11 mouse cellular contexts compared by ENCODE assay signal in genomic region chr14:60529022-60529421, GRCm38 (mm10).
DNase-seq lines count a peak whose midpoint lies in the region; ATAC-seq and TF ChIP-seq lines count a peak whose summit lies in the region.
"Had no signal": no experiment of that assay in that cellular context is flagged by ENCODE, and none has a peak within 500 bp of the region (broad histone marks: within the 10 kb centered on the region; RNA-seq: fewer than 3 reads in every experiment).

No protein-coding gene starts in this region.

- no peak overlapping the region for H3K9ac ChIP-seq in forebrain, embryonic 14.5 days (ENCODE audit: low read length)
- H3K9ac ChIP-seq: embryonic facial prominence, embryonic 12.5 days had no signal

- peaks cover 26% of the 10 kb centered on the region for H3K4me1 ChIP-seq in forebrain, embryonic 14.5 days (ENCODE audit: control insufficient read depth, insufficient read depth, low read length)
- H3K4me1 ChIP-seq in kidney, adult 2 months (ENCODE audit: control insufficient read depth, insufficient read depth, low read length), result peaks cover 6% of the 10 kb centered on the region; the same call in 1 of the 2 replicates
- H3K4me1 ChIP-seq: megakaryocyte, embryonic 14.5 days had no signal

- peak; percentile 32 for ATAC-seq in forebrain, embryonic 14.5 days
- ATAC-seq in erythroid progenitor cell, adult 5-6 weeks (replicated peaks; ENCODE audit: low FRiP score, poor library complexity, severe bottlenecking), result no peak

- peak overlapping the region; percentile 65; the same call in 1 of the 2 replicates for H3K27ac ChIP-seq in forebrain, embryonic 14.5 days (ENCODE audit: low read depth, low read length)
- H3K27ac ChIP-seq in kidney, adult 2 months (ENCODE audit: insufficient read depth, low read depth, low read length), result no peak overlapping the region
- H3K27ac ChIP-seq in left cerebral cortex, adult 2 months, result no peak overlapping the region
- H3K27ac ChIP-seq: embryonic facial prominence, embryonic 12.5 days; kidney, postnatal 0 days had no signal

- H3K27me3 ChIP-seq in forebrain, embryonic 14.5 days (replicated peaks; ENCODE audit: control insufficient read depth, insufficient read depth, low read length), result no peaks in the 10 kb centered on the region
- no peaks in the 10 kb centered on the region for H3K27me3 ChIP-seq in kidney, adult 2 months (replicated peaks; ENCODE audit: control insufficient read depth, insufficient read depth, low read length)
- H3K27me3 ChIP-seq: embryonic facial prominence, embryonic 12.5 days; megakaryocyte, embryonic 14.5 days had no signal

- peak; percentile 34; the same call in 1 of the 2 replicates for TF ChIP-seq CTCF in kidney, adult 2 months (conservative IDR thresholded peaks at IDR 0.05; ENCODE audit: insufficient read depth, insufficient read length, low read depth, low read length)
- TF ChIP-seq CTCF in left cerebral cortex, adult 2 months (IDR thresholded peaks at IDR 0.05), result no peak

- H3K9me3 ChIP-seq in forebrain, embryonic 14.5 days (replicated peaks; ENCODE audit: control insufficient read depth, low read length), result no peaks in the 10 kb centered on the region
- H3K9me3 ChIP-seq: embryonic facial prominence, embryonic 12.5 days; megakaryocyte, embryonic 14.5 days had no signal

- WGBS in forebrain, embryonic 14.5 days, result 15% methylated on average over 3 of the region's 3 CpGs
- WGBS in kidney, adult 2 months, result 13% methylated on average over 3 of the region's 3 CpGs

- peak; percentile 92 for DNase-seq in left cerebral cortex, postnatal 4 days
- DNase-seq in left cerebral cortex, adult 18-20 months (ENCODE audit: low spot score in 2 of 2), result no peak
- peak; percentile 90 to 93 for DNase-seq in adrenal gland, postnatal 36 days
- DNase-seq in forebrain, embryonic 14.5 days (ENCODE audit: low spot score), result peak; percentile 84
- peak; percentile 91 for DNase-seq in kidney, adult 2 months
- DNase-seq in lung, postnatal 4 days, result peak; percentile 46 to 48
- no peak for DNase-seq in left cerebral cortex, adult 2 months (ENCODE audit: extremely low spot score in 1 of 2, low spot score in 2 of 2)

- no peak overlapping the region for H3K4me3 ChIP-seq in forebrain, embryonic 14.5 days (ENCODE audit: low read depth, low read length)
- H3K4me3 ChIP-seq in kidney, adult 2 months (ENCODE audit: insufficient read depth, low read depth, low read length), result no peak overlapping the region
- H3K4me3 ChIP-seq in left cerebral cortex, adult 2 months, result no peak overlapping the region
- H3K4me3 ChIP-seq: embryonic facial prominence, embryonic 12.5 days; megakaryocyte, embryonic 14.5 days had no signal

- intact Hi-C loops in left cerebral cortex, postnatal 4 days (cut with DNase I), result no loop called here
- intact Hi-C loops in left cerebral cortex, adult 2 months (cut with DNase I), result loop anchor here (5.0 kb wide), 2 partner anchors 103 to 243 kb away; partner anchors contain the start of gene Spata13

- no peak overlapping the region for H3K4me2 ChIP-seq in forebrain, embryonic 14.5 days (ENCODE audit: low read length)
- H3K4me2 ChIP-seq: embryonic facial prominence, embryonic 12.5 days had no signal

- no peaks in the 10 kb centered on the region for H3K36me3 ChIP-seq in forebrain, embryonic 14.5 days (ENCODE audit: control insufficient read depth, insufficient read depth, low read length)
- H3K36me3 ChIP-seq in kidney, adult 2 months (ENCODE audit: control insufficient read depth, insufficient read depth, low read length), result no peaks in the 10 kb centered on the region
- H3K36me3 ChIP-seq: embryonic facial prominence, embryonic 12.5 days had no signal

- TF ChIP-seq POLR2A in kidney, adult 2 months (IDR thresholded peaks at IDR 0.05; ENCODE audit: low read depth, low read length), result no peak

Comparison
In these comparisons a context has a peak if more than half of its experiments do, and no peak if none do; other contexts are left out.
1. DNase-seq: peak in left cerebral cortex, postnatal 4 days (single experiment), adrenal gland, postnatal 36 days (2 of 2), forebrain, embryonic 14.5 days (single experiment), kidney, adult 2 months (single experiment) and lung, postnatal 4 days (2 of 2); none in left cerebral cortex, adult 18-20 months (0 of 2) and left cerebral cortex, adult 2 months (0 of 2).